Mouse (Mus musculus): ENCODE results near the gene Lgr6.
A peak's percentile ranks its signal among the peaks of the same experiment; 100 is the strongest.
"Not testable (repeated sequence)": the region's sequence is repeated elsewhere in the genome, so short reads cannot be mapped to it uniquely, and the experiment has no call there.

The Lgr6 gene

GRCm38 (mm10) chr1:135128986-135129385, 23.9 kb upstream of the Lgr6 start:
- peak; percentile 41 for DNase-seq (ENCODE audit: low read depth)

DNA sequence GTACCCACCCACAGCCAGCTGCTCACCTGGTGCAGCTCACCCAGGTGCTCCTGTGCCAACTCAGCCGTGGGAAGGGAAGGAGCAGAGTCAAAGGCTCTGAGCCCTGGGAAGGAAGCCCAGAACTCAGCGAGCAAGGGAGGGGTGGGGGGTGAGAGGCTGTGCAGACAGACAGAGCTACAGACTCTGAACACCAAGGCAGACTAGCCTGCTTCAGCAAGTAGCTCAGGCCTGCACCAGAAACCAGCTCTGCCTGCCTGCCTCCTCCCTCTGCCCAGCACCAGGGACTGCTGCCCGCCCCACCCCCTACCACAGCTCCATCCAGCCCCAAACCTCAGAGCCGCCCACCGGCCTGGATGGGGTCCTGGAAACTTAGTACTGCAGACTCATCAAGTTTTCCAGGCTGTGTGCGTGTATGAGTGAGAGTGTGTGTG, 22.9 kb upstream of the Lgr6 start:
- DNase-seq (ENCODE audit: low read depth) = peak; percentile 64

- no peak for DNase-seq (ENCODE audit: low read depth)
Measured at GRCm38 (mm10) chr1:135126443-135127027, 21.5 kb upstream of the Lgr6 start.

DNA sequence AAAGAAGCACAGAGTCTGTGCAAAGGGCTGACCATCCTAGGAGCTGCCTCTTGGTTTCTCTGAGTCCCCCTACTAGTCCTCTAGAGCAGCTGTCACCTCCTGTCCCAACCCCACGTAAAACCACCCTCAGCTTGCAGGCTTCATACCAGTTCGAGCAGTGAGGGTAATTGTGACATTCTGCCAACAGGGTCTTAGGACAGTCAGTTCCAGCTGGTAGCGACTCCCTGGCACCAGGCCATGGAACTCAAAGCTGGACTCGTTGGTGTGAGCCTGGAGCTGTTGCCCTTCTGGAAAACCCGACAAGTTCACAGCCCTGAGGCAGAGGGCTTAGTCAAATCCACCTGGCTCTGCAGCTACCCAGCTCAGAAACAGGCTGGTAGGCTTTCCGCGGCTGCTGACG, 20.9 kb upstream of the Lgr6 start:
- DNase-seq (ENCODE audit: low read depth) = no peak

- no peak for DNase-seq (ENCODE audit: low read depth)
Measured at GRCm38 (mm10) chr1:135124573-135125363, 19.7 kb upstream of the Lgr6 start.

- peak; percentile 89 for DNase-seq (ENCODE audit: low read depth)
Measured at GRCm38 (mm10) chr1:135112661-135113060, 7.6 kb upstream of the Lgr6 start.

DNA sequence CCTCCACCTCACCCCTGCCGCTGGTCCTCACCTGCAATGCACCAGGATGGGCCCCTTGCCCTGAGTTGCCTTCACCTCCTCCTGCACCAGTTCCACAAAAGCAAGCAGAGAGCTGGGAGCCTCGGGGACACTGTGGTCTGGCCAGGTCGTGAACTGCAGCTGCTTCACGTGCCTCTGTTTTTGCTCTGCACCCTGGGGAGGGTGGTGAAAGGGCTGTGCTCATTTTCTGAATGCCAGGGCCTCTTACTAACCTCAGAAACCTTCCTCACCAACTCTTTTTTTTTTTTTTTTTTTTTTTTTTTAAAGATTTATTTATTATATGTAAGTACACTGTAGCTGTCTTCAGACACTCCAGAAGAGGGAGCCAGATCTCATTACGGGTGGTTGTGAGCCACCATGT, 6.2 kb upstream of the Lgr6 start:
- DNase-seq (ENCODE audit: low read depth) = not testable (repeated sequence)

- DNase-seq (ENCODE audit: low read depth) = peak; percentile 81
Measured at GRCm38 (mm10) chr1:135110075-135110474, 5.0 kb upstream of the Lgr6 start.

- peak; percentile 48 for DNase-seq (ENCODE audit: low read depth)
Measured at GRCm38 (mm10) chr1:135108611-135109010, 3.5 kb upstream of the Lgr6 start.

- peak; percentile 85 for DNase-seq (ENCODE audit: low read depth)
Measured at GRCm38 (mm10) chr1:135105951-135106350, 875 bp upstream of the Lgr6 start.

DNA sequence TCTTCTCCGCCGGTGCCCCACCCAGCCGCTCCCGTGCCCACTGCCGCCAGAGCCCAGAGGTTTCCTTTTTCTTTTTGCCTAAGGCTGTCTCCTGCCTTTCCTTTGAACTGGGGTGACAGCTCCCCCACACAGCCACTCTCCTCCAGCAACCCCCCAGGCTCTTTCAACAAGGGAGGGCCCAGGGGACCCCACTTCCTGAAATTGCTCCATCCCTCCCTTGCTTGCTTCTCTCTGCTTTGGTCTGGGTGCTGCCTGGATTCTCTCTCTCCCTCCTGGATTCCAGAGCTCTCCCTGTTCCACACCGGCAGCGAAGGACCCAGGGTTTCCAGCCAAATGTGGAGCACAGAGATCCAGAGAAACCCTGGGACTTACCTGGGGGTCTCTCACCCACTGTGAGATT, 4.7 kb downstream of the Lgr6 start:
- DNase-seq (ENCODE audit: low read depth) = no peak

DNA sequence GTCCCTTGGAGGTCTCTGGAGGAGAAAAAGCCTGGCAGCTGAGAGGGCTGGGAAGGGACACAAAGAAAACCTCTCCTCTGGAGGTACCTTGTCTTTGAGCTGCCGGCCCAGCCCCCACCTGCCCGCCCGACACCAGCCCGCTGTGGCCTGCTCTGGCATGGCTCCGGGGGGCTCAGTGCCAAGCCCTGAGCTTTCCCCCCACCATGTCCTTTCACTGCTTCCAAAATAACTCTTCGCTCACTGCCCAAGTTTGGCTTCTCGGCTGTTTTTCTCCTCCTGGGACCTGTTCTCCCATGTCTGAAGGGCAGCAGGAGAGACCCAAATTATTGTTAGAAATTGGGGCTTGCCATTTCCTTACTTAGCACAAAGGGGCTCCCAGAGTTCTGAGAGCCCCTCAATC, 6.6 kb downstream of the Lgr6 start:
- no peak for DNase-seq (ENCODE audit: low read depth)

GRCm38 (mm10) chr1:135097441-135097840, 7.6 kb downstream of the Lgr6 start:
- DNase-seq (ENCODE audit: low read depth) = no peak

GRCm38 (mm10) chr1:135096312-135096711, 8.8 kb downstream of the Lgr6 start:
- no peak for DNase-seq (ENCODE audit: low read depth)

DNA sequence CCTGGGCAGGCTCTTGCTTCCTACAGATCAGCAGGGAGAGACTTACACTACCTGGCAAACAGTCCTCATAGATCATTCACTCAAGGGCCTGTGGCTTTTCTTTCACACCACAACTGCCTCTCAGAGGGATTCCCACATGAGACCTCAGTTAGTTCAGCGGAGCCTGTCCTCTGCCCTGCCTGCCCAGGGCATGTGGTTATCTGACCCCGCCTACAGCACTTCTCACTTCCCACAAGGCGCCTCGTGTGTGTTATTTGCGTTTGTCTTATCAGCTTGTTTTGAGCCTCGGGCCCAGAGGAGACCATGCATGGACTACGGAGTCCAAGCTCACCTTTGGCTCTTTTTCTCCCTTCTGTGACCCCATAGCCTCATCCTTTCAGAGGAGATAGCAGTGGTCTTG, 9.9 kb downstream of the Lgr6 start:
- no peak for DNase-seq (ENCODE audit: low read depth)

- no peak for DNase-seq (ENCODE audit: low read depth)
Measured at GRCm38 (mm10) chr1:135094723-135095122, 10.4 kb downstream of the Lgr6 start.

- DNase-seq (ENCODE audit: low read depth) = no peak
Measured at GRCm38 (mm10) chr1:135090914-135091313, 14.2 kb downstream of the Lgr6 start.

DNA sequence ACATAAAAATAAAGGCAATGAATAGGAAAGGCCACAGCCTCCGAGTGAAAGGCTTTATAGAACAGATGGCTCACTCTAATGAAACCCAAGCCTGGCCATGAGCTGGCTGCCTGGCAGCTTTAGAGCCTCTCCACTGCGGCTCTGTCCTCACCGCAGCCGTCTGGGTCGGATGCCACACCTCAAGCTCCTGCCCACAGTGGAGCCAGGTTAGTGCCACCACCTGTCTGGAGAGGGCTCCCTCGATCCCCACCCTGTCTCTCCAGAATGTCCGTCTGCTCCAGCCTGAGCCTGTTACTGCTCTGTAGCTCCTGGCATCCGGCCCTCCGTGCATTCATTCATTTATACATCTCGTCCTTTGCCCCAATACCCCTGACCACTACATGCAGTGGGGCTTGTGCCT, 15.4 kb downstream of the Lgr6 start:
- DNase-seq (ENCODE audit: low read depth) = no peak

DNA sequence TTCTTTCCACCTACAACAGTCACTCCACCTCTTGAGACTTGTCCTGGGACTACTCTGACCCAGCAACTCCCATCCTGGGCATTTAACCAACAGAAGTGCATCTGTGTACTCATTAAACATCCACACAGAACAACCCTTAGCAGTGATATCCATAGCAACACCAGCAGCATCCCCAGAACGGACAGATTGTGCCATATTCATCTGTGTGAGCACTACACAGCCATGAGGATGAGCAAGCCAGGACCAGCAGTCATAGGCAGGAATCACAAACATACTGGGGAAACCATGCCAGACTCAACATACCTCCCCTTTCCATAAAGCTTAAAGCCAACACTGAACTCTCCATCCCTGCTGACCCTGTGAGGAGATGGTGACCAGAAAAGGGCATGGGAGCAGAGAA, 17.7 kb downstream of the Lgr6 start:
- DNase-seq (ENCODE audit: low read depth) = no peak

- DNase-seq (ENCODE audit: low read depth) = no peak
Measured at GRCm38 (mm10) chr1:135086015-135086414, 19.1 kb downstream of the Lgr6 start.

DNA sequence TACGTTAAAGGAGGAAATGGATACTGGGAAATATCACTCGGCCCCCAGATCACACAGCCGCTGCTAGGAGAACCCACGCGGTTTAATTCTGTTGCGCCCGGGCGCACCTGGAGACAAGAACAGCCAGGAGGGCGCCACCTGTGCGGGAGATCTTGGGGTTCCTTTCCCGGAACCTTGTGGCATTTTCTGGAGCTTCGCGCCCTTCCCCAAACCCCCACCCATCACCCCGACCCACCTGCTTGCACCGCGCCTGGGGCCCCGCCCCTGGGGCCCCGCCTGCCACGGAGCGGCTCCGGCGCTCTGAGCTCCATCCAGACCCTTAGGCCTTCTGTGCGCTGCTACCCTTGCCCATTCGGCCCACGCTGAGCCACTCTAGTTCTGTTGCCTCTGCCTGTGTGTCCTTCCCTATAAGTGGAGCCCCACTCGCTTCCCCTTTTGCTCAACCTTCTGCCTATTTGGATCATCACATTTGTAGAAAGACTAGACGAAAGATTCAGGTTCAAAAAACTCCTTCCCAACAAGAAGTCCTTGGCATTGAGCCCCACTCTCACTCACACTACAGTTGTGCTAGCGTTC, 19.7 kb downstream of the Lgr6 start:
- DNase-seq (ENCODE audit: low read depth) = no peak

DNA sequence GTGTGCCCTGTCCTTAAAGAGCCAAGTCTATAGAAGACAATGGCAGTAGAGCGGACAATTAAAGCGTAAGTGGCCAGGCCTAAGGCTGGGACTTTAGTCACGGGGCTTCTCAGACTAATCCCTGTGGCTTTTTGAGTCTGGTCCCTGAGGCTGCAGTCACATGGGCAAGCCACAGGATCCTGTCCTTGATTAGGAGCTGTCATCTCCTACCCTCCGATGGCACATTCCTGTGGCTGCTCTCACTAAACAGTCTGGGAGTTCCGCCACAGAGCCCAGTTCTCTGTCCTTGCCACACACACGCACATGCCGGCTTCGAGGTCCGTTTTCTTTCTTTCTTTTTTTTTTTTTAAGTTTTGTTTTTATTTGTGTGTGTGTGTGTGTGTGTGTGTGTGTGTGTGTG, 21.6 kb downstream of the Lgr6 start:
- DNase-seq (ENCODE audit: low read depth) = no peak

- no peak for DNase-seq (ENCODE audit: low read depth)
Measured at GRCm38 (mm10) chr1:135082267-135082666, 22.8 kb downstream of the Lgr6 start.

All from naive thymus-derived CD4-positive, alpha-beta T cell, adult 2 months (primary cell).